Mouse (Mus musculus) adrenal gland, adult 10 weeks (tissue): ENCODE measurements around the gene H2-Q4. TPM values are rescaled to one million over a fixed set of nuclear protein-coding genes. Genes with fewer than 3 reads are reported as not detected.

ENCODE experiments used
- polyA plus RNA-seq: library from polyadenylated mRNA; stranded (reverse); fragments of 350-450 nt; fragmentation: Illumina TruSeq; extraction: RNeasy Lipid Tissue Mini Kit (QIAGEN cat#74804); gene quantifications from one replicate; pipeline ENCODE4 v1.2.3, GENCODE M21; 2014; ENCODE audit warnings: low read depth, low replicate concordance

The H2-Q4 gene
- polyA plus RNA-seq, result 19.9 TPM

GRCm38 (mm10) chr17:35379369-35379728 lies at the start of gene H2-Q4:
TSS of gene H2-Q4 (plus strand) at chr17:35379617.

GRCm38 (mm10) chr17:35342071-35342671 lies 37.2 kb upstream of the H2-Q4 start, which contains the start of gene H2-Q2:
TSS of gene H2-Q2 (plus strand) at chr17:35342242.

GRCm38 (mm10) chr17:35424624-35425416 lies 45.4 kb downstream of the H2-Q4 start, which contains the start of gene H2-Q6:
TSS of gene H2-Q6 (plus strand) at chr17:35424850.

Other genes with a start within 250 kb of the H2-Q4 start
- gene Apom, start 247.6 kb upstream of the H2-Q4 start, polyA plus RNA-seq, result not detected
- gene Bag6, start 244.4 kb upstream of the H2-Q4 start, polyA plus RNA-seq, result 11.5 TPM
- 7.2 TPM for gene Prrc2a, start 214.7 kb upstream of the H2-Q4 start, polyA plus RNA-seq
- gene Aif1, start 203.5 kb upstream of the H2-Q4 start, polyA plus RNA-seq, result 8.7 TPM
- not detected for gene Lst1, start 191.2 kb upstream of the H2-Q4 start, polyA plus RNA-seq
- gene Ltb, start 185.2 kb upstream of the H2-Q4 start, polyA plus RNA-seq, result not detected
- not detected for gene Tnf, start 177.6 kb upstream of the H2-Q4 start, polyA plus RNA-seq
- not detected for gene Lta, start 174.3 kb upstream of the H2-Q4 start, polyA plus RNA-seq
- gene Gm16181, start 158.8 kb upstream of the H2-Q4 start, polyA plus RNA-seq, result not detected
- gene Atp6v1g2, start 146.0 kb upstream of the H2-Q4 start, polyA plus RNA-seq, result 5.0 TPM
- not detected for gene Nfkbil1, start 143.8 kb upstream of the H2-Q4 start, polyA plus RNA-seq
- 11.1 TPM for gene Ddx39b, start 137.9 kb upstream of the H2-Q4 start, polyA plus RNA-seq
- gene H2-D1, start 116.9 kb upstream of the H2-Q4 start, polyA plus RNA-seq, result 42.0 TPM
- not detected for gene H2-Q1, start 59.2 kb upstream of the H2-Q4 start, polyA plus RNA-seq
- gene H2-Q2, start 37.4 kb upstream of the H2-Q4 start, polyA plus RNA-seq, result 2.0 TPM
- gene H2-Q6, start 45.2 kb downstream of the H2-Q4 start, polyA plus RNA-seq, result 3.8 TPM
- 3.2 TPM for gene H2-Q7, start 59.5 kb downstream of the H2-Q4 start, polyA plus RNA-seq
- 2.9 TPM for gene H2-Q10, start 90.5 kb downstream of the H2-Q4 start, polyA plus RNA-seq
- gene Pou5f1, start 126.4 kb downstream of the H2-Q4 start, polyA plus RNA-seq, result not detected
- gene Tcf19, start 137.2 kb downstream of the H2-Q4 start, polyA plus RNA-seq, result 1.7 TPM
- gene Cchcr1, start 137.5 kb downstream of the H2-Q4 start, polyA plus RNA-seq, result 0.41 TPM
- not detected for gene Psors1c2, start 153.6 kb downstream of the H2-Q4 start, polyA plus RNA-seq
- gene Cdsn, start 172.5 kb downstream of the H2-Q4 start, polyA plus RNA-seq, result not detected
- gene 2300002M23Rik, start 187.8 kb downstream of the H2-Q4 start, polyA plus RNA-seq, result not detected
- gene Sfta2, start 221.9 kb downstream of the H2-Q4 start, polyA plus RNA-seq, result not detected
- gene Gm9573, start 247.0 kb downstream of the H2-Q4 start, polyA plus RNA-seq, result not detected